Mouse (Mus musculus): Measurements from ENCODE around the gene Ank2. TPM values are rescaled to one million over a fixed set of nuclear protein-coding genes. Genes with fewer than 3 reads are reported as not detected.
A peak's percentile ranks its signal among the peaks of the same experiment; 100 is the strongest.

Gene Ank2
- total and polyA plus RNA-seq, 2 experiments from 2014 or later: 160 to 575 TPM

DNA sequence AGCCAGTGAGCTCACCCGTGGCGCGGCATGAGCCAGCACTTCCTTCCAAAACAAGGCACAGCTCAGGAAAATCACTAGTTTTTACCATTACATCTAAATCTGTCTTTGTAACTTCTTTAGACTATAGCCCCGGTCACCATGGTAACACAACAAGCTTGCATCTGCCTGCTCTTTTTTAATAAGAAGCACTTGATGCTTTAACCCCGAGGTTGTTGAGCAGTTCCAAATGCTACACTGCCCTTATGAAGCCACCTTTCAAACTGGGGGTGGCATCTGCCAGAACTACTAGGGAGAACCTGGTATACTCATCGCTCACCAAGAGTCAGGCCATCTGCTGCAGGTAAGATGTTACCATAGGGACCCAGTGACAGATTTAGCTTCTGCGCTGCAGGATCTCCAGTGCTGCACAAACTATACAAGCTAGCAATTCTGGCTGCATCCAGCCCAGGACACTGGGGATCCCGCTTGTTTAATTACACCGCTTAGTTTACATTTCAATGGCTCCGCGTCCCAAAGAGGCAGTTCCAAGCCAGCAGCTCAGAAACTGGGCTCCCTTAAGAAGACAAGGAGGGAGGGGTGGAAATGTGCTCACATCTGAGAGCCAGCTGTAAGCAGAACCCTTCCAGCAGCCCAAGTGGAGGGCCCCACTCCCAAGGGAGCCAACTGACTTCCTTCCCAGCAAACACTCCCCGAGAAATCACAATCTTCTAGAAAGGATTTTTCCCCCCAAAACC, 501.0 kb downstream of the Ank2 start:
- peak overlapping the region; percentile 28; the same call in 1 of the 2 replicates for H3K9ac ChIP-seq
- H3K27me3 ChIP-seq (ENCODE audit: insufficient read depth, low read length): no peaks in the 10 kb centered on the region
- 4% methylated on average over 12 of the region's 12 CpGs for WGBS
- H3K4me3 ChIP-seq (ENCODE audit: low read depth, low read length): peak overlapping the region; percentile 1
- peak overlapping the region; percentile 73 for H3K27ac ChIP-seq (ENCODE audit: low read depth, low read length)
- no peaks in the 10 kb centered on the region for H3K9me3 ChIP-seq (ENCODE audit: low read length)
- peak; percentile 75 for ATAC-seq
- H3K4me2 ChIP-seq (ENCODE audit: low read depth): peak overlapping the region; percentile 42
- TF ChIP-seq CTCF (IDR thresholded peaks at IDR 0.05; ENCODE audit: low read depth): no peak
- H3K4me1 ChIP-seq (ENCODE audit: insufficient read depth): peaks cover 10% of the 10 kb centered on the region; the same call in 1 of the 2 replicates
- peak; percentile 69 for DNase-seq
- H3K36me3 ChIP-seq (ENCODE audit: insufficient read depth): peaks cover 15% of the 10 kb centered on the region

DNA sequence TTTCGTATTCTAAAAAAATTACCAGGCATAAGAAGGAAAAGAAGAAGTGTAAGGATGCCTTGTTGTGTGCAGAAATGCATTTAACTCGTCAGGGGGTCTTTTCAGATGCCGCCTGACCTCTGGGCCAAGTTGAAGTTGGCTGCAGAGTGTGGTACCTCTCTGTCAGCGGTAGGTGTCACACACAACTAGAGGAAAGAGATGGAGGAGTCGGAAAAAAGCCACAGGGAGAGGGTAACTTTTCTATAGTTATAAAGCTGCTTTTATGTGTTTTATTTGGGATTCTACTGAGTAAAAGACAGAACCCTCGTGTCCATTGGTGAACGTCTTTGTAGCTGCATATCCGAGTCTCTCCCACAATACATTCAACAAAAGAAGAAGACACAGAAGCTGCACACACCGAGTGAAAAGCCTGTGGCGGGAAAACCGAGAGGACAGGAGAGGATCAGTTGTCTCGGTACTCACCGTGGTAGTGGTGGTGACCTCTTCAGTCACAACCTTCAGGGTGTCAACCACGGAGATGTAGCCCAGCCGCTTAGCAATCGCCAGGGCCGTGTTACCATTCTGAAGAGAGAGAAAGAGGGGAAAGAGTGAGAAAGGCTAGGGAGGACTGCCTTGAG, 501.7 kb downstream of the Ank2 start:
- Histone ChIP-seq H3K4me1 (ENCODE audit: insufficient read depth) (peaks cover 10% of the 10 kb centered on the region; the same call in 1 of the 2 replicates), H3K9me3 (ENCODE audit: low read length) (no peaks in the 10 kb centered on the region), H3K27me3 (ENCODE audit: insufficient read depth, low read length) (no peaks in the 10 kb centered on the region), H3K36me3 (ENCODE audit: insufficient read depth) (peaks cover 8% of the 10 kb centered on the region), H3K4me3 (ENCODE audit: low read depth, low read length) (peak overlapping the region; percentile 1; the same call in 1 of the 2 replicates), H3K9ac (0 out of 2 replicates have a peak overlapping the region, but pooled peaks have one; percentile 28), H3K27ac (ENCODE audit: low read depth, low read length) (peak overlapping the region; percentile 73), H3K4me2 (ENCODE audit: low read depth) (peak overlapping the region; percentile 42)
- 7% methylated on average over 17 of the region's 17 CpGs for WGBS
- DNase-seq (peak; percentile 41), ATAC-seq (peak; percentile 37)
- TF ChIP-seq CTCF (IDR thresholded peaks at IDR 0.05; ENCODE audit: low read depth): peak; percentile 47

DNA sequence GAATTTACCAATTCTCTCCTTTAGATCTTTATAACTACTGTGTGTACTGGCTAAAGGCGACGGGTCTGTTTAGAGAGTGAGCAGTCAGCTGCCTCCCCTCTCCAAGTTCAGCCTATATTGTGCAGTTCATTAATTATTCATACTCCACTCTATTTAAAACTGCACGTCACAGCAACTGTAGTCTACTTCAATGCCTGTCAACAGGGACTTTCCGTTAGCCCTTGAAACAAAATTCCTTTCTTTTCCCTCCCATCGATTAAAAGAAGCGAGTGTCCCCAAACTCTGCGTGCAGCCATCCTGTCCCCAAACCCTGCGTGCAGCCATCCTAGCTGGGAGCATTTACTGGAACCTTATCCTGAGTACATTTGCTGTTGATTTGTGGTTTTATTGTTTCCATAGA, 502.4 kb downstream of the Ank2 start:
- Histone ChIP-seq H3K9me3 (ENCODE audit: low read length) (no peaks in the 10 kb centered on the region), H3K27ac (ENCODE audit: low read depth, low read length) (no peak overlapping the region), H3K9ac (no peak overlapping the region), H3K4me2 (ENCODE audit: low read depth) (no peak overlapping the region), H3K36me3 (ENCODE audit: insufficient read depth) (peaks cover 3% of the 10 kb centered on the region), H3K4me3 (ENCODE audit: low read depth, low read length) (no peak overlapping the region), H3K27me3 (ENCODE audit: insufficient read depth, low read length) (no peaks in the 10 kb centered on the region), H3K4me1 (ENCODE audit: insufficient read depth) (peaks cover 10% of the 10 kb centered on the region; the same call in 1 of the 2 replicates)
- ATAC-seq (no peak), DNase-seq (no peak)
- WGBS: 15% methylated on average over 8 of the region's 8 CpGs
- TF ChIP-seq CTCF (IDR thresholded peaks at IDR 0.05; ENCODE audit: low read depth): no peak

DNA sequence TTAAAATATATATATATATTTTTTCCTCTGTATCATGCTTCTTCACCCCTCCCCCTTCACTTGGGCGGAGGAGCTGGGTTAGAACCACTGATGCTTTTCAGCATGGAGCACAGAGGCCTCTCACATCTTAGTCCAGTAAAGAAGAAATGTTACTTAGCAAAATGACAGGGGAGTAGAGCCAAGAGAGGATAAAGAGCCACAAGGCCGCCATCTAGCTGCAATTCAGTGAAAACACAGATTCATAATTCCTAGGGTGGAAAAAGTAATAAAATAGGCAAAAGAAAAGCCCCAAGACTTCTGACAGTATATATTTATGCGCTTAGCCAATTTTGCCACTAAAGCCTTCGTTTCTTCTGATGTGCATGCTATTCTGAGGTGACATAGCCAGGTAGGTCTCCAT, 503.2 kb downstream of the Ank2 start:
- H3K9me3 ChIP-seq (ENCODE audit: low read length): no peaks in the 10 kb centered on the region
- peak; percentile 23; the same call in 1 of the 2 replicates for ATAC-seq
- peak; percentile 60 for DNase-seq
- H3K4me3 ChIP-seq (ENCODE audit: low read depth, low read length): no peak overlapping the region
- H3K9ac ChIP-seq: no peak overlapping the region
- peaks cover 3% of the 10 kb centered on the region for H3K36me3 ChIP-seq (ENCODE audit: insufficient read depth)
- no peaks in the 10 kb centered on the region for H3K27me3 ChIP-seq (ENCODE audit: insufficient read depth, low read length)
- no peak overlapping the region for H3K27ac ChIP-seq (ENCODE audit: low read depth, low read length)
- peak; percentile 62 for TF ChIP-seq CTCF (IDR thresholded peaks at IDR 0.05; ENCODE audit: low read depth)
- H3K4me2 ChIP-seq (ENCODE audit: low read depth): no peak overlapping the region
- 47% methylated on average over 4 of the region's 4 CpGs for WGBS
- H3K4me1 ChIP-seq (ENCODE audit: insufficient read depth): peaks cover 10% of the 10 kb centered on the region; the same call in 1 of the 2 replicates

DNA sequence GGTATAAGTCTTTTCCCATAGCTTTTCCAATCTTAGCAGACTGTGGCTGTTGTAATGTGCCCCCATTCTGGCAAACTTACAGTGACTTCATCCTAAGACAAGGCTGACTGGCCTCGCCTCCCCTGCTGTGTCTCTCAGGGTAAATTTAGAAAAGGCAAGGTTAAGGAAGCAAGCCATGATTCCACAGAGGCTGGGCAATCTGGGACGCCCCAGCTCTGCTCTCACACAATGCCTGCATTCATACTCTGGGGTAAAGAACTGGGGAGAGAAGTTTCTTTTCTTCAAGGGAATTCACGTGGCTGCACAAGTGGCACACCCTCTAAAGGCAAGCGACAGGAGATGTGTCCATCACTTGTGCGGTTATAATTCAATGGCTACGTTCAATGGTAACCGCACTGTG, 505.0 kb downstream of the Ank2 start:
- no peak for DNase-seq
- Histone ChIP-seq H3K9me3 (ENCODE audit: low read length) (no peaks in the 10 kb centered on the region), H3K27ac (ENCODE audit: low read depth, low read length) (no peak overlapping the region), H3K4me3 (ENCODE audit: low read depth, low read length) (no peak overlapping the region), H3K4me1 (ENCODE audit: insufficient read depth) (peaks cover 10% of the 10 kb centered on the region; the same call in 1 of the 2 replicates), H3K27me3 (ENCODE audit: insufficient read depth, low read length) (no peaks in the 10 kb centered on the region), H3K4me2 (ENCODE audit: low read depth) (no peak overlapping the region), H3K9ac (no peak overlapping the region), H3K36me3 (ENCODE audit: insufficient read depth) (peaks cover 6% of the 10 kb centered on the region)
- 21% methylated on average over 7 of the region's 7 CpGs for WGBS
- TF ChIP-seq CTCF (IDR thresholded peaks at IDR 0.05; ENCODE audit: low read depth): no peak
- peak; percentile 14; the same call in 1 of the 2 replicates for ATAC-seq

DNA sequence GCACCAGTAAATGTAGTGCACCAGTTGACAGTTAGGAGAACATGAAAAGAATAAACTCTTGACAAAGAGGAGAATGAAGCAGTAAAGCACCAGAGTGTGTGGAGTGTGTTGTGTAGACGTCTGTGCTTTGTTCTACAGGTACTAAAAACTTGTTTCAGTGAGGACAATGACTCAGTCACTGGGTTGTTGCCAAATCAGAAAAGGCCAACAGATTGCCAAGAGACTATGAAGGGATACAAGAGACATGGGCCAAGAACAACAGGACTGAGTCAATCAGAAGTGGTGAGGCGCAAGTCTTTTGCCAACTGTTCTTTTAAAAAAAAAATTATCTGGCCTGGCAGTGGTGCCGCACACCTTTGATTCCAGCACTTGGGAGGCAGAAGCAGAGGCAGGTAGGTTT, 509.2 kb downstream of the Ank2 start:
- TF ChIP-seq CTCF (IDR thresholded peaks at IDR 0.05; ENCODE audit: low read depth): no peak
- no peak for ATAC-seq
- no peak overlapping the region for H3K4me3 ChIP-seq (ENCODE audit: low read depth, low read length)
- H3K27me3 ChIP-seq (ENCODE audit: insufficient read depth, low read length): no peaks in the 10 kb centered on the region
- no peaks in the 10 kb centered on the region for H3K9me3 ChIP-seq (ENCODE audit: low read length)
- DNase-seq: no peak
- peaks cover 10% of the 10 kb centered on the region for H3K36me3 ChIP-seq (ENCODE audit: insufficient read depth)
- no peak overlapping the region for H3K9ac ChIP-seq
- H3K4me2 ChIP-seq (ENCODE audit: low read depth): no peak overlapping the region
- H3K4me1 ChIP-seq (ENCODE audit: insufficient read depth): no peaks in the 10 kb centered on the region
- 40% methylated on average over 3 of the region's 3 CpGs for WGBS
- H3K27ac ChIP-seq (ENCODE audit: low read depth, low read length): no peak overlapping the region

DNA sequence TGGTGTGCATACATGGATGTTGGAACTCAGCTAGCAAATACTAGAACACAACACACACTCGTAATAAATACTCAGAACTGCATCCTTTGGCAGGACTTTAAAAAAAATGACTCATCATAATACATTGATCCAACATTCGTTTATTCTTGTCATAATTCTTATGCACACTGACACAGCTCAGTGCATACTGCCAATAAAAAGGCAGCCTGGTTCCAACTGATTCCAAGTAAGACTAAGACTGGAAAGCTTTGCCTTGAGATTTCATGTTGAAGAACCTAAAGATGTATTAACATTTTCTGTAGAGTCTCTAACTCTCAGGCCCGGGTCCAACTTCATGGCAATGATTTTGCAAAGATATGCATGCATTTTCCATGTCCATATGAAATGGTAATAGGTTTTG, 512.5 kb downstream of the Ank2 start:
- Histone ChIP-seq H3K4me3 (ENCODE audit: low read depth, low read length) (no peak overlapping the region), H3K27ac (ENCODE audit: low read depth, low read length) (no peak overlapping the region), H3K4me1 (ENCODE audit: insufficient read depth) (no peaks in the 10 kb centered on the region), H3K9me3 (ENCODE audit: low read length) (no peaks in the 10 kb centered on the region), H3K9ac (no peak overlapping the region), H3K27me3 (ENCODE audit: insufficient read depth, low read length) (no peaks in the 10 kb centered on the region), H3K36me3 (ENCODE audit: insufficient read depth) (peaks cover 12% of the 10 kb centered on the region), H3K4me2 (ENCODE audit: low read depth) (no peak overlapping the region)
- 69% methylated on average over 3 of the region's 3 CpGs for WGBS
- DNase-seq (peak; percentile 32), ATAC-seq (peak; percentile 73)
- TF ChIP-seq CTCF (IDR thresholded peaks at IDR 0.05; ENCODE audit: low read depth): no peak

All from forebrain, postnatal 0 days (tissue).